Mouse (Mus musculus) testis, postnatal 14 days (tissue): ENCODE measurements around the gene Pctp.

Experiments used
- DNase-seq: peaks from one replicate; pipeline ENCODE4 v3.0.0; 2021; ENCODE audit warnings: low spot score

The Pctp gene

DNA sequence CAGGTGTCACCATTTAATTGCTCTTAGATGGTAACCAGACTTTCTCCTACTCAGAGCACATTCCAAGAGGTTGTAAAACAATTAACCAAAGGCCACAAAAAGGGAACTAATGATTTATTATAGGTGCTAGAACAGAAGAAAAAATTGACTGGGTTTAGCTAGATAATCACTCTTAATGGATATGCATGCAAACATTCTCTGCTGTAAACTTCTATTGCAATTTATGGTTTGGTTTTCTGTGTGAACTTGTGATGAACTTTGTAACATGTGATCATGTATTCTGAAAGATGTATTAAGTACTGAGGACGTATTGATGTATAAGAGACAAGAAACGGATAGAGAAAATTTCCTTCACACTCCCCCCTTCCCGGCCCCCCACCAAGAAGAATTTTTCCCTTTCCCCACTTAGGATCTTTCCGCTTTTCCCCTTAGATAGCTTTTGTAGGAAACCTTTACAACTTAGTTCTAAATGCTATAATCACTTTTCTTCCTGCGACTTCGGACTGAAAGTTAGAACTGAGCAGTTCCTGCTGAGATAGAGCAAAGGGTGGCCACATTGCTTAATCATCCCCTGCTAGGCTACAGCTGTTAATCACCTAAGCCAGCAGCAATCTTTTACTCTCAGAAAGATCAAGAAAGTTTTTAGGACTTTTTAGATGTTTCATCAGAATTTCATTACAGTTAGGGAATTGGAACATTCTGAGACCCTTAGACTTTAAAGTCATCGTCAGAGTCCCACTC is 5.3 kb upstream of the Pctp start:
- DNase-seq, result no peak

GRCm38 (mm10) chr11:90006111-90006510 is 3.4 kb upstream of the Pctp start:
- DNase-seq, result no peak

DNA sequence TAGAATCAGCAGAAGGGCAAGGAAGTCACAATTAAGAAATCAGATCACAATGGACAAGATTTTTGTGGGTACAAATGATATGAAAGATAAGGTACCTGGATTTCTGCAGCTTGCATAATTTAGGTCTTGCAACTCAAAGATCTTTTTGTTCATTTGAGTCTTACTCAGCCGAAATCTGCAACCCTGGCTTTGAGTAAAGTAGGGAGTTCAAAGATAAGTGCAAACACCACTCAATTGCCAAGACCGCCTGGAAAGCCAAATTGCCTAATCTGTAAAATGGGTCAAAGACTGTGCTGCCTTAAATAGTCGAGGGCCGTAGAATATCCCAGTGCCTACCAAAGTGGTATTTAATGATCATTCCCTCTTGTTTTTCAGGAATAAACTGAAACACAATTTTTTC is 692 bp upstream of the Pctp start:
- no peak for DNase-seq

DNA sequence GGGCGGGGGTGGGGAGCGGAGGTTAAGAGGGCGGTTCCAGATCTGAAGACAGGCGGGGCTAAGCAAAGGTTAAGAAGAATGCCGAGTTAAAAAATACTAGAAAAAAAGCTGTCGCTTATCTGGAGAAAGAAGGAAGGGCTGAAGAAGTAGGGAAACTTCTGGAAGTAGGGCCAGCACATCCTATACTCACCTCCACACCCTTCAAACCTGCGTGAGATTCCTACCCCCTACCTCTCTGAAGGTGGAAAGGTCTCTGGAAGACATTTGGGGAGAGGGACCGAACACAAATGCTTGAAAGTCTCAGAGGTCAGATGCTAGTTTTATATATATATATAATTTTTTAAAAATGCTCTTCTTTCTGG is 274 bp upstream of the Pctp start:
- no peak for DNase-seq

DNA sequence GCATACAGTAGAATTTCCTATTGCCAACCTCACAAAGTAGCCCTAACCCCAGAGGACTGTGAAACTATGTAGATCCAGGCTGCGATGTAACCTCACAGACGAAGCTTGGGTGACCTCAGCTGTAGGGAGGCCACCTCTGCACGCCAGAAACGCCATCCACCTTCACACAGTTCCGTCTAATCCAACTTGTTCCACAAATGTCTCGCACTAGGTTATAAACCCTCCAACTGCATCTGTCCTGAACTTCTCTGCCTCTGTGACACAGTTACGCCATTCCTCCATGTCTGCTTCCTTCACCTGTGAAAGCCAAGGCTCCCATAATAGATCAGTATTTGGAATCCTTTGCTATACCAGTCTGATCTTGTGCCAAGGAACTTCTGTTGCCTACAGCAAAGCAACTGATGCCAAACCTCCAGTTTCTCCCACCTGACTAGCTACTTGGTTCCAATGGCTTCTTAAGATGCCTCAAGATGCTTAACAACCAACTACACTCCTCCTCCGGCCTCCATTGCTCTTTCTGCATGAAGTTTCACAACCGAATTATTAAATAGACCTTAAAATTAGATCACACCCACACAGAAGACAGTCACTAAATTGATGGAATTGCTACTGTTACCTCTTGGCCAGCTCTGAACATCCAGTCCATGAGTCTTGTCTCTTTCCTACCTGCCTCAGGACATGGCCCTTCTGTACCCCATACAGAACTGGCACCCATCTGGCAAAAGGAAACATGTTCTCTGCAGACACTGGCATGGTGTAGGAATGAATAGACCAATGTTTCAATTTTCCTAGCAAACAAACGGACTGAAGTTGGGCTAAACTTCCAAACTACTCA is 1.1 kb downstream of the Pctp start:
- no peak for DNase-seq

- DNase-seq, result no peak
These were observed 2.0 kb downstream of the Pctp start for GRCm38 (mm10) chr11:90000666-90001065.

GRCm38 (mm10) chr11:89998996-89999770 is 3.5 kb downstream of the Pctp start:
- DNase-seq, result no peak

- DNase-seq, result no peak
These were observed 5.8 kb downstream of the Pctp start for GRCm38 (mm10) chr11:89996856-89997255.

DNA sequence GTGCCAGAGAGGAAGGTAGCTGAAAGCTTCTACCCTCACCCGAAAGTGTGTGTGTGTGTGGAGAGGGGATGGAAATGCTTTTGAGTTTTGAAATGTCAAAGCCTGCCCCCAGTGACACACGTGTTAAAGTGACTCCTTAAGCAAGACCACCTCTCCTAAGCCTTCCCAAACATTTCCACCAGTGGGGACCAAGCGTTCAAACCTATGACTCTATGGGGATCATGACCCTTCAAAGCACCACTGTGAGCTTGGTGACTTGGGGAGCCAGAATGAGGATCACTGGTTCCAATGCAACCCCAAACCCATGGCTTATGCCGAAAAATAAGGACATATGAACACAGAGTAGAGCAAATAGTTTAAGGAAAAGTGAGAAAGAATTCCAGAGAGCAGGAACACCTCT is 6.3 kb downstream of the Pctp start:
- DNase-seq, result no peak

GRCm38 (mm10) chr11:89995596-89995995 is 7.1 kb downstream of the Pctp start:
- no peak for DNase-seq

- no peak for DNase-seq
These were observed 8.0 kb downstream of the Pctp start for GRCm38 (mm10) chr11:89994706-89995105.

GRCm38 (mm10) chr11:89991661-89992060 is 11.0 kb downstream of the Pctp start:
- DNase-seq, result no peak

DNA sequence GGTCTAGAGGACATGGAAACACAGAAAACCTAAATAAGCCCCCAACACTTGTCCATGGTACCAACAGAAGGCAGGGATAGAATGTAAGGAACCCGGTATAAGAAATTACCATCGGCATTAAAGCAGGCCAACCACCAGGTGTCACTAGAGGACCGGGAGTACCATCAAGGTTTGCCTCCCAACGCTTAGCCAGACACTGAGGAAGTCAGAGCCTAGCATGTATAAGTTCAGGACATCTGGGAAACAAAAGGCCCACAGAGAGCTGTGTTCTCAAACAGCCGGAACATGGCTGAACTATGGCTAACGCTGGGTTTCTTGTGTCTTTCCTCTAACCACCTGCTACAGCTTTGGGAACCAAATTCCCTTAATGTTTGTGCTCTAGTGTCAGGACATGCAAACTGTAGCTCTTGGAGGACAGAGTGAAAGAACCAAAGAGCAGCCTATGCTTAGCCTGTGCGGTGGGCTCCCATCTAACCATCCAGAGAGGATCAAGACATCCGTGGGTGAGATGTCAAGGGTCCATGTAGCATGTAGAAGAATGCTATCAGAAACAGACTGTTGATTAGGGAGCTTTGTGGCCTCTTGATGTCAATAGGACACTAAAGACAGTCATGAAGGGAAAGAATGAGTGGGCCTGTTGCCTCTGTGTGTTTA is 13.6 kb downstream of the Pctp start:
- DNase-seq, result no peak

DNA sequence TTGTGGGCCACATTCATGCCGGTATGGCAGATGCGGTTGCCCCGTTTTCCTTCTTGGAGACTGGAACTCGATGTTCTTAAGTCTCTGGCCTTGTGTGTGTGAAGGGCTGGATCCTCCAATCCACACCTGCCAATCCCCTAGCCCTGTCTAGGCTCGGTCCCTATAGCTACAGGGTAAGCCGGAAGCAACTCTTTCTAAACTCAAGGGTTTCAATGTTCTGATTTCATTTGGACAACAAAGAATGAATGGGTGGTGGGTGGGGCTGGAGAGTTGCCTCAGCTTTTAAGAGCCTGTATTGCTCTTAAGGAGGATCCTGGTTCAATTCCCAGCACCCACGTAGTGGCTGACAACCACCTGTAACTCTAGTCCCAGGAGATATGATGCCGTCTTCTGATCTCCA is 16.2 kb downstream of the Pctp start:
- DNase-seq, result no peak

DNA sequence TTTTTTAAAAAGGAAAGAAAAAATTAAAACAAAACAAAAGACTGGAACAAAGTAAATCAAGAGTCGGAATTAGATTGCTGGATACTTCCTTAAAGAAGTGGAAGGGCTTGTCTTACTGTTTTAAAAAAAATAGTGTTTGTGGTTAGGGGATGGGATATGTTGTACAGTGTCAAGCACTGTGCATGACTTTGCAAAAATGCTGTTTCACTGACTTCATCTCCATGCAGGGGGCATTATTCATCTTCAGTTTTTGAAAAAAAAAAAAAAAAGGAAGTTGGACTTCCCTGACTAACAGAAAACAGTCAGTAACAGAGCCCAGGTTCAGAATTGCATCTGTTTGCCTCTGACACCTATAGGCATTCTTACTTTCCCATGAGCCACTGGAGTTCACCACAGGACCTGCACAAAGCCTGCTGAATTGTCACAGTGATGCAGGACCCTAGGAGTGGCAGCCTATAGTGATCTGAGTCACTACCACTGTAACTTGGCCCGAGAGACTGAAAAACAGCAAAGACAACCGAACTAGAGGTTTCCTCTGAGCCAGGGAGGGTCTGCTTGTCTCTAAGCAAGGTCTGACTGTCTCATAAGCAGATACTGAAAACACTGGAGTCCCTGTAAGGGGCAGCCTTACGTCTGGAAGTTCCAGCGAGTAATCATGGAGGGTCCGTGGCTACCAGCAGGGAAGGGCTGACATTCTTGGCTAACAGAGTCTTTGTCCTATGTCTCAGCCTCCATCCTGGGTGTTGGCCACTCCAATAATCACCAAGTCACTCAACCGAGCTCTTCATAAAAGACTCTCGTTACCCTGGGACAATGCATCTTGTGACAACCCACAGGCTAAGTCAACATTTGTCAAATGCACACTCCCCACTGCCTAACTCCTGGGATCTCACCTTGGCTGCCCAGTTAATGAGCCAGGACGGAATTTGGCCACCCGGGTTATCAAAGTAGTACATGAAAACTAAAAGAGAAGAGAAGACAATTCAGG is 17.2 kb downstream of the Pctp start:
- no peak for DNase-seq

- DNase-seq, result no peak
These were observed 18.3 kb downstream of the Pctp start for GRCm38 (mm10) chr11:89984436-89984835.

- DNase-seq, result no peak
These were observed 19.8 kb downstream of the Pctp start for GRCm38 (mm10) chr11:89982918-89983317.

DNA sequence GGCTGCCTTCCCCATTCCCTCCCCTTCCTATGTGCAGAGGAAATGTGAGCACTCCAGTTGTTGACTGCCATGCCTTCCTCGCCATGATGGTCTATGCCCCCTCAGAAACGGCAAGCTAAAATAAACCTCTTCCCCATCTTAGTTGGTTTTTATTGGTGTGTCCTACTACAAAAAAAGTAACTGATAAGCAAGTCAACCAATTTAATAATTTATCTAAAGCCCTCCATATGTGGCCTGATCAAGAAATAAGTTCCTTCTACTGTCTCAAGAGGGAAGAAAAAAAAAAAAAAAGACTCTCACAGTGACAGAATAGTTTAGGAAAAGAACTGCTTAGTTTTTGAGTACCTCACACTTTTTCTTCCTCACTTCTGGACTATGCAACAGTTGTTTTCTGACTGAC is 22.6 kb downstream of the Pctp start:
- DNase-seq, result no peak

- no peak for DNase-seq
These were observed 23.5 kb downstream of the Pctp start for GRCm38 (mm10) chr11:89978914-89979818.

- no peak for DNase-seq
These were observed 24.3 kb downstream of the Pctp start for GRCm38 (mm10) chr11:89978353-89978831.
